ENCODE assay signal across 18 mouse cellular contexts in genomic region chr6:92614771-92615170, GRCm38 (mm10).
DNase-seq lines count a peak whose midpoint lies in the region; ATAC-seq and TF ChIP-seq lines count a peak whose summit lies in the region.
"Had no signal": no experiment of that assay in that cellular context is flagged by ENCODE, and none has a peak within 500 bp of the region (broad histone marks: within the 10 kb centered on the region; RNA-seq: fewer than 3 reads in every experiment).

No protein-coding gene starts in this region.

- H3K36me3 ChIP-seq in kidney, embryonic 14.5 days (ENCODE audit: control insufficient read depth, insufficient read depth, low read length): no peaks in the 10 kb centered on the region
- H3K36me3 ChIP-seq: forebrain, embryonic 15.5 days; lung, embryonic 15.5 days had no signal

- WGBS in cerebellum, adult 2 months: 84% methylated on average over 3 of the region's 3 CpGs
- 71% methylated on average over 3 of the region's 3 CpGs for WGBS in kidney, embryonic 14.5 days

- peak overlapping the region; percentile 87; the same call in 1 of the 2 replicates for H3K27ac ChIP-seq in cerebellum, adult 2 months (ENCODE audit: insufficient read depth, low read length)
- no peak overlapping the region for H3K27ac ChIP-seq in kidney, embryonic 14.5 days (ENCODE audit: low read depth, low read length)
- H3K27ac ChIP-seq: embryonic facial prominence, embryonic 13.5 days; forebrain, embryonic 15.5 days; kidney, postnatal 0 days; liver, embryonic 14.5 days; lung, embryonic 15.5 days; stomach, postnatal 0 days had no signal

- no peak for TF ChIP-seq CTCF in cerebellum, adult 2 months (IDR thresholded peaks at IDR 0.05; ENCODE audit: borderline replicate concordance, insufficient read depth, low read depth, low read length)

- intact Hi-C loops in gastrocnemius, postnatal 14 days (cut with DNase I; ENCODE audit: low total_unique reads): no loop called here

- no peaks in the 10 kb centered on the region for H3K4me1 ChIP-seq in cerebellum, adult 2 months (ENCODE audit: control insufficient read depth, insufficient read depth, low read length)
- H3K4me1 ChIP-seq in kidney, embryonic 14.5 days (ENCODE audit: control insufficient read depth, insufficient read depth, low read length): no peaks in the 10 kb centered on the region; the same call in 1 of the 2 replicates
- H3K4me1 ChIP-seq: forebrain, embryonic 15.5 days; lung, embryonic 15.5 days had no signal

- TF ChIP-seq POLR2A in cerebellum, adult 2 months (IDR thresholded peaks at IDR 0.05; ENCODE audit: borderline replicate concordance, insufficient read depth, low read length): no peak

- peak in 1 of 2 experiments; percentile 8 for DNase-seq in cerebellum, adult 2 months
- no peak for DNase-seq in cerebellum, postnatal 10 days
- peak; percentile 20 for DNase-seq in kidney, adult 18-20 months
- DNase-seq in adipocyte (ENCODE audit: low spot score): peak; percentile 75
- peak; percentile 28 for DNase-seq in kidney, adult 9 months
- no peak for DNase-seq in gastrocnemius, postnatal 10 days
- DNase-seq in gastrocnemius, postnatal 14 days: no peak
- DNase-seq: cerebellum, adult 11-12 months had no signal

- H3K4me3 ChIP-seq in cerebellum, adult 2 months (replicated peaks; ENCODE audit: insufficient read depth, low read depth, low read length): no peak overlapping the region
- H3K4me3 ChIP-seq in kidney, embryonic 14.5 days (ENCODE audit: low read length): no peak overlapping the region
- H3K4me3 ChIP-seq: embryonic facial prominence, embryonic 13.5 days; forebrain, embryonic 15.5 days; lung, embryonic 15.5 days had no signal

- peaks cover 4% of the 10 kb centered on the region for H3K9me3 ChIP-seq in kidney, embryonic 14.5 days (ENCODE audit: control insufficient read depth, low read length)
- H3K9me3 ChIP-seq: forebrain, embryonic 15.5 days; lung, embryonic 15.5 days had no signal

- H3K4me2 ChIP-seq in kidney, embryonic 14.5 days (replicated peaks; ENCODE audit: low read depth, low read length): no peak overlapping the region
- H3K4me2 ChIP-seq: embryonic facial prominence, embryonic 13.5 days; forebrain, embryonic 15.5 days; lung, embryonic 15.5 days; midbrain, embryonic 11.5 days had no signal

- no peak for ATAC-seq in kidney, embryonic 14.5 days (ENCODE audit: low FRiP score, low TSS enrichment)
- ATAC-seq: activated CD4-positive, CD25-positive, alpha-beta regulatory T cell, adult 4 months; CD4-positive, CD25-positive, alpha-beta regulatory T cell, adult 4 months; forebrain, embryonic 15.5 days had no signal

- H3K9ac ChIP-seq in kidney, embryonic 14.5 days (ENCODE audit: low read depth, low read length): no peak overlapping the region
- H3K9ac ChIP-seq: embryonic facial prominence, embryonic 13.5 days; forebrain, embryonic 15.5 days; liver, embryonic 14.5 days; lung, embryonic 15.5 days had no signal

- no peaks in the 10 kb centered on the region; the same call in 1 of the 2 replicates for H3K27me3 ChIP-seq in cerebellum, adult 2 months (ENCODE audit: control insufficient read depth, insufficient read depth, low read length)
- H3K27me3 ChIP-seq in kidney, embryonic 14.5 days (ENCODE audit: control insufficient read depth, insufficient read depth, low read length): no peaks in the 10 kb centered on the region
- H3K27me3 ChIP-seq: embryonic facial prominence, embryonic 13.5 days; forebrain, embryonic 15.5 days; lung, embryonic 15.5 days had no signal

Comparison
In these comparisons a context has a peak if more than half of its experiments do, and no peak if none do; other contexts are left out.
1. DNase-seq: peak in kidney, adult 18-20 months (single experiment), adipocyte (single experiment) and kidney, adult 9 months (single experiment); none in cerebellum, postnatal 10 days (0 of 2), gastrocnemius, postnatal 10 days (single experiment) and gastrocnemius, postnatal 14 days (single experiment).